Mouse (Mus musculus): Measurements from ENCODE around the gene Tbkbp1.

GRCm38 (mm10) chr11:97178198-97178597, 26.9 kb upstream of the Tbkbp1 start:
- TF ChIP-seq CTCF (conservative IDR thresholded peaks at IDR 0.05; ENCODE audit: insufficient read depth, insufficient read length, low read depth, low read length): no peak
- TF ChIP-seq POLR2A (IDR thresholded peaks at IDR 0.05; ENCODE audit: low read depth, low read length): no peak
